Mouse (Mus musculus) intestine, postnatal 0 days (tissue): ENCODE data around the gene Rgs18. TPM values are rescaled to one million over a fixed set of nuclear protein-coding genes. Genes with fewer than 3 reads are reported as not detected.

ENCODE experiments used
- ATAC-seq: fragments of 200-750 bp; cut with Nextera tagmentation; 2 replicates; pipeline ENCODE4 v1.8.0; 2017; ENCODE audit warnings: mild to moderate bottlenecking, moderate TSS enrichment, moderate library complexity
- H3K27ac ChIP-seq: fragments of 300-500 bp; sonication (generic); 2 replicates; pipeline ENCODE4 v1.5.1; 2014; ENCODE audit warnings: mild to moderate bottlenecking, low read depth, low read length, moderate library complexity
- H3K27me3 ChIP-seq: fragments of 300-500 bp; sonication (generic); replicated peaks from 2 replicates; pipeline ENCODE4 v1.6.1; 2014; ENCODE audit warnings: low read length, mixed read lengths; ENCODE audit not compliant: control insufficient read depth, insufficient read depth
- H3K36me3 ChIP-seq: fragments of 300-500 bp; sonication (generic); 2 replicates; pipeline ENCODE4 v1.6.1; 2014; ENCODE audit warnings: mild to moderate bottlenecking, moderate library complexity; ENCODE audit not compliant: control insufficient read depth, insufficient read depth
- H3K4me1 ChIP-seq: fragments of 300-500 bp; sonication (generic); replicated peaks from 2 replicates; pipeline ENCODE4 v1.6.1; 2014; ENCODE audit warnings: antibody characterized with exemption, low read length, mixed read lengths; ENCODE audit not compliant: control insufficient read depth, insufficient read depth
- H3K4me2 ChIP-seq: fragments of 300-500 bp; sonication (generic); replicated peaks from 2 replicates; pipeline ENCODE4 v1.6.1; 2014; ENCODE audit warnings: low read depth, mild to moderate bottlenecking, moderate library complexity
- H3K4me3 ChIP-seq: fragments of 300-500 bp; sonication (generic); 2 replicates; pipeline ENCODE4 v1.5.1; 2014; ENCODE audit warnings: low read depth, low read length
- H3K9ac ChIP-seq: fragments of 300-500 bp; sonication (generic); 2 replicates; pipeline ENCODE4 v1.6.1; 2014; ENCODE audit warnings: mild to moderate bottlenecking, low read depth, low read length
- H3K9me3 ChIP-seq: fragments of 300-500 bp; sonication (generic); 2 replicates; pipeline ENCODE4 v1.6.1; 2016; ENCODE audit warnings: mixed run types; ENCODE audit not compliant: control insufficient read depth
- CTCF ChIP-seq: sonication (generic); IDR thresholded peaks from 2 replicates; pipeline ENCODE4 v1.5.1; 2016; ENCODE audit warnings: low read depth, mild to moderate bottlenecking, control low read depth, antibody characterized with exemption, moderate library complexity
- WGBS: fragments of 180-500 bp; shearing (Covaris S2); extraction: QIAGEN DNeasy Blood & Tissue Kit; methylation state at CpG from one replicate; pipeline ENCODE4 v1.1.7; 2014; 5-methylcytosine and 5-hydroxymethylcytosine counted together
- polyA plus RNA-seq: library from polyadenylated mRNA; unstranded; fragments of >200 nt; fragmentation: Nextera tagmentation; extraction: Ambion mirVana; gene quantifications from 2 replicates; pipeline ENCODE4 v1.2.1, GENCODE M21; 2015

Rgs18 gene
- 0.44 and 0.61 TPM in 2 replicates for polyA plus RNA-seq

DNA sequence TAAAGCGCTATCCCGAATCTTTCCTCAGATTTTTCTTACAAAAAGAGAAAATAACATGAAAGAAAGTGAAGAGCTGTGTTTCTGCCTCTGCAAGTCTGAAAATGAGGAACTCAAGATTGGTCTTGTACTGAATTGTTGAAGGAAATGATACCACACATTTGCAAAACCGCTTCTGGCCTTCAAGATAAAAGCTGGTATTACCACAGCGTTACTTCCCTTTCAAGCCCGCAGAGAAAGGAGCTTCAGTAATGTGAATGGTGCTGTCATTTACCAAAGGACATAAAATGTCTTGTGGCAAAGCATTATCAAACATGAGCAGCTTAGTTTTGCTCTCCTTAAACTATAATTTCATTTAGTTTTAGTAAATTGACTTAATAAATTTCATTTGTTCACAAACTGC, at the start of gene Rgs18:
Gene Rgs18 (minus strand): TSS at position 105 of the 400 bp plus-strand sequence.
- no peak within 1 kb of the TSS for H3K27ac ChIP-seq
- H3K36me3 ChIP-seq, result no peaks in the 10 kb centered on the region
- H3K9me3 ChIP-seq, result no peaks in the 10 kb centered on the region
- no peak for ATAC-seq
- TF ChIP-seq CTCF, result no peak
- no peak within 1 kb of the TSS for H3K4me2 ChIP-seq
- no peaks in the 10 kb centered on the region for H3K4me1 ChIP-seq
- H3K27me3 ChIP-seq, result no peaks in the 10 kb centered on the region
- WGBS, result 76% methylated on average over 5 of the region's 5 CpGs
- no peak within 1 kb of the TSS for H3K4me3 ChIP-seq
- no peak within 1 kb of the TSS for H3K9ac ChIP-seq

GRCm38 (mm10) chr1:144774394-144774793, 841 bp downstream of the Rgs18 start:
- no peak overlapping the region for H3K4me2 ChIP-seq
- H3K4me3 ChIP-seq, result no peak overlapping the region
- no peak overlapping the region for H3K9ac ChIP-seq
- 71% methylated on average over 1 of the region's 1 CpGs for WGBS
- no peaks in the 10 kb centered on the region for H3K36me3 ChIP-seq
- H3K4me1 ChIP-seq, result no peaks in the 10 kb centered on the region
- no peak for TF ChIP-seq CTCF
- no peaks in the 10 kb centered on the region for H3K27me3 ChIP-seq
- H3K27ac ChIP-seq, result no peak overlapping the region
- no peak for ATAC-seq
- no peaks in the 10 kb centered on the region for H3K9me3 ChIP-seq

DNA sequence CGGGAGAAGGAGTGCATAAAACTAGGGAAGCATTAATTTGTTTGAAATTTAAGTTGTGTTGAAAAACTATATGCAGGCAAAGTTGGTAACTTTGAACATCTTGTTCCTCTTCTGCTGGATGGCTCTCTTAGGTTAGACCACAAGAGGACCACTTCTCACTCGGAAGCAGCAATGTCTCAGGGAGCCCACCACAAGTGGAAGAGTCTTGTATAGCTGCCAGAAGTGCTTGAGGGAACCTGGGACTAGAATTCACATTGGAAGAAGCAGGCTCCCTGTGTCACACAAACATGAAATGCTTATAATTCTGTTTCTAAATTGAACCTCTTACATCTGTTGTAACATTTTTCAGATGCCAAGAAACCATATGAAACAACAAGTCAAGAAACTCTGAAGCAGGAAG, 9.0 kb downstream of the Rgs18 start:
- no peaks in the 10 kb centered on the region for H3K27me3 ChIP-seq
- 41% methylated on average over 2 of the region's 2 CpGs for WGBS
- no peaks in the 10 kb centered on the region for H3K4me1 ChIP-seq
- H3K9ac ChIP-seq, result no peak overlapping the region
- H3K4me3 ChIP-seq, result no peak overlapping the region
- no peak overlapping the region for H3K27ac ChIP-seq
- H3K36me3 ChIP-seq, result no peaks in the 10 kb centered on the region
- no peaks in the 10 kb centered on the region for H3K9me3 ChIP-seq
- TF ChIP-seq CTCF, result no peak
- H3K4me2 ChIP-seq, result no peak overlapping the region
- ATAC-seq, result no peak

DNA sequence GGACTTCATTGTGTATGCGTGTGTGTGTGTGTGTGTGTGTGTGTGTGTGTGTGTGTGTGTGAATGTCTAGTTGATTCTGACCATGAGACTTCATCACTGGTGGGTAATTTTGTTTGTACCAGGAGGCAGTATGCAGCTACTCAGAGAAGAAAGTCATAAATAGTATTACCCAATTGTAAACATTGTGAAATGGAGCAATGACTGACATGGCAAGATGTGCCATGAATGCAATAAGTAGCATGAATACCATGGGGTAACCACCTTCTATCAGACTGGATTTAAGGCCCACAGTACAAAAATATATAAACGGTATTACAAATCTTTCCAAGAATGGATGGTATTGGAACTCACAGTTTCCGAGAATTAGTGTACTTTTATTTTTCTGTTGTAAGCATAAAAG, 14.4 kb downstream of the Rgs18 start:
- no peaks in the 10 kb centered on the region for H3K27me3 ChIP-seq
- no peak overlapping the region for H3K9ac ChIP-seq
- TF ChIP-seq CTCF, result no peak
- H3K4me1 ChIP-seq, result no peaks in the 10 kb centered on the region
- no peak for ATAC-seq
- no peak overlapping the region for H3K27ac ChIP-seq
- H3K4me2 ChIP-seq, result no peak overlapping the region
- H3K9me3 ChIP-seq, result no peaks in the 10 kb centered on the region
- H3K4me3 ChIP-seq, result no peak overlapping the region
- H3K36me3 ChIP-seq, result no peaks in the 10 kb centered on the region
- 90% methylated on average over 3 of the region's 3 CpGs for WGBS

- Histone ChIP-seq H3K27ac (no peak overlapping the region), H3K4me2 (no peak overlapping the region), H3K4me1 (no peaks in the 10 kb centered on the region), H3K9ac (no peak overlapping the region), H3K27me3 (no peaks in the 10 kb centered on the region), H3K36me3 (no peaks in the 10 kb centered on the region), H3K4me3 (no peak overlapping the region), H3K9me3 (no peaks in the 10 kb centered on the region)
- 68% methylated on average over 3 of the region's 3 CpGs for WGBS
- ATAC-seq, result no peak
- TF ChIP-seq CTCF, result no peak
Observed at GRCm38 (mm10) chr1:144750763-144751162, 24.5 kb downstream of the Rgs18 start.

DNA sequence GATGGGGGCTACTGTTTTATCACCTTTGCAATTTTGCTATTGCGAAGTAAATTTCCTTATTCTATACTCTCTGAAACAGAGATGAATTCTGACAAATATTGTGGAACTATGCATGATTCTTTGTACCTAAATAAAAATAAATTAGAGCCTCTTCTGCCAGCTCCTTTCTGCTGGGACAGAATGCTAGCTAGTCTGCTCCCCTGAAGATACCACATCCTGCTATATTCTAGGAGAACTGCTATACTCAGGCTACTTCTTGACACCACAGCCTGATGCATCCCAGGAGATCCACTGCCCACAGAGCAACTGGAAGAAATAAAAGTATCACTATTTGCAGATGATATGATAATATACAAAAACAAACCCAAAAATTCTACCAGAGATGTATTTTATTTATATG, 29.1 kb downstream of the Rgs18 start:
- 89% methylated on average over 1 of the region's 1 CpGs for WGBS
- Histone ChIP-seq H3K27ac (no peak overlapping the region), H3K36me3 (no peaks in the 10 kb centered on the region), H3K27me3 (no peaks in the 10 kb centered on the region), H3K4me2 (no peak overlapping the region), H3K4me3 (no peak overlapping the region), H3K4me1 (no peaks in the 10 kb centered on the region), H3K9me3 (no peaks in the 10 kb centered on the region), H3K9ac (no peak overlapping the region)
- no peak for ATAC-seq
- no peak for TF ChIP-seq CTCF

DNA sequence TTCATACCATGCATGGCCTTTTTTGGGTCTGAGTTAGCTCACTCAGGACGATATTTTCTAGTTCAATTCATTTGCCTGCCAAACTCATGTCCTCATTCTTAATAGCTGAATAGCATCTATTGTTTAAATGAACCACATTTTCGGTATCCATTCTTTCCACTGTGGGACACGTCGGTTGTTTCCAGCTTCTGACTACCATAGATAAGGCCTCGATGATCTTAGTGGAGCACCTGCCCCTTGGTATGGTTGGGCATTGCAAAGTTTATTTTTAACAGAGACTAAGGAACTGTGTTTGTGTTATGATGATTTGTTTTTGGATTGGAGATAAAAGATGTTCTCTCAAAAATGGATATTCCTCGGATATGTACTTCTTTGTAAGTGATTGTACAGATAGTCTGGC, 37.5 kb downstream of the Rgs18 start:
- 79% methylated on average over 6 of the region's 6 CpGs for WGBS
- no peak for ATAC-seq
- Histone ChIP-seq H3K9me3 (no peaks in the 10 kb centered on the region), H3K4me1 (no peaks in the 10 kb centered on the region), H3K27ac (no peak overlapping the region), H3K36me3 (no peaks in the 10 kb centered on the region), H3K4me3 (no peak overlapping the region), H3K4me2 (no peak overlapping the region), H3K9ac (no peak overlapping the region), H3K27me3 (no peaks in the 10 kb centered on the region)
- TF ChIP-seq CTCF, result no peak
